Mouse (Mus musculus): ENCODE results near the gene Wrap73.

The Wrap73 gene

GRCm38 (mm10) chr4:154142211-154143040 is at the start of gene Wrap73:
Wrap73 (plus strand) TSS chr4:154142372.
- peak; percentile 93 for DNase-seq

GRCm38 (mm10) chr4:154093210-154093609 is 49.0 kb upstream of the Wrap73 start:
- peak; percentile 40 for DNase-seq

GRCm38 (mm10) chr4:154096111-154096510 is 46.1 kb upstream of the Wrap73 start:
- no peak for DNase-seq

- no peak for DNase-seq
Measured at GRCm38 (mm10) chr4:154099361-154099760, 42.8 kb upstream of the Wrap73 start.

GRCm38 (mm10) chr4:154103386-154103785 is 38.8 kb upstream of the Wrap73 start:
- no peak for DNase-seq

- DNase-seq, result no peak
Measured at GRCm38 (mm10) chr4:154103912-154104311, 38.3 kb upstream of the Wrap73 start.

- DNase-seq, result peak; percentile 61
Measured at GRCm38 (mm10) chr4:154105381-154106001, 36.7 kb upstream of the Wrap73 start.

- no peak for DNase-seq
Measured at GRCm38 (mm10) chr4:154106497-154107061, 35.6 kb upstream of the Wrap73 start.

- no peak for DNase-seq
Measured at GRCm38 (mm10) chr4:154109216-154109849, 32.8 kb upstream of the Wrap73 start.

- DNase-seq, result no peak
Measured at GRCm38 (mm10) chr4:154109850-154110243, 32.3 kb upstream of the Wrap73 start.

- DNase-seq, result no peak
Measured at GRCm38 (mm10) chr4:154116421-154116820, 25.8 kb upstream of the Wrap73 start.

- DNase-seq, result peak; percentile 51
Measured at GRCm38 (mm10) chr4:154118782-154119181, 23.4 kb upstream of the Wrap73 start.

GRCm38 (mm10) chr4:154119208-154119607 is 23.0 kb upstream of the Wrap73 start:
- no peak for DNase-seq

GRCm38 (mm10) chr4:154121800-154122199 is 20.4 kb upstream of the Wrap73 start:
- DNase-seq, result no peak

GRCm38 (mm10) chr4:154122374-154122773 is 19.8 kb upstream of the Wrap73 start:
- no peak for DNase-seq

- DNase-seq, result no peak
Measured at GRCm38 (mm10) chr4:154123553-154123952, 18.6 kb upstream of the Wrap73 start.

GRCm38 (mm10) chr4:154125202-154125601 is 17.0 kb upstream of the Wrap73 start:
- no peak for DNase-seq

GRCm38 (mm10) chr4:154127273-154127672 is 14.9 kb upstream of the Wrap73 start:
- no peak for DNase-seq

- no peak for DNase-seq
Measured at GRCm38 (mm10) chr4:154129950-154130349, 12.2 kb upstream of the Wrap73 start.

GRCm38 (mm10) chr4:154131894-154132293 is 10.3 kb upstream of the Wrap73 start:
- no peak for DNase-seq

- no peak for DNase-seq
Measured at GRCm38 (mm10) chr4:154134803-154135202, 7.4 kb upstream of the Wrap73 start.

- DNase-seq, result no peak
Measured at GRCm38 (mm10) chr4:154137139-154137538, 5.0 kb upstream of the Wrap73 start.

GRCm38 (mm10) chr4:154139671-154140181 is 2.4 kb upstream of the Wrap73 start:
- no peak for DNase-seq

- no peak for DNase-seq
Measured at GRCm38 (mm10) chr4:154140182-154140212, 2.2 kb upstream of the Wrap73 start, which contains the start of gene Trp73. Trp73 (minus strand) TSS chr4:154140208.

All from lung, postnatal 36 days (tissue).